Mouse (Mus musculus): ENCODE measurements around the gene Fah. TPM values are rescaled to one million over a fixed set of nuclear protein-coding genes. Genes with fewer than 3 reads are reported as not detected.

Fah gene
- total RNA-seq, 4 experiments from 2014 or later, result 19.1 to 31.0 (median 23.4) TPM

Other genes with a start within 250 kb of the Fah start
- gene Arnt2, start 196.5 kb downstream of the Fah start, total RNA-seq (2022), result under 1 TPM; 0.30 to 0.80 (median 0.49) TPM
- gene Gm2115, start 77.8 kb downstream of the Fah start, total RNA-seq (2022), result under 1 TPM; 0.14 to 0.19 (median 0.18) TPM
- 100 to 1,000 TPM in 1 of 4 experiments, 10 to 100 TPM in 3; 82.5 to 102 (median 85.4) TPM for gene Zfand6, start 83.2 kb upstream of the Fah start, total RNA-seq (2022)
- gene Olfr291, start 246.8 kb upstream of the Fah start, total RNA-seq (2022), result not detected

Data from heart, adult 8-10 months (tissue).